Mouse (Mus musculus) neural tube, embryonic 14.5 days (tissue): Measurements from ENCODE around the gene Znrd1as. TPM values are rescaled to one million over a fixed set of nuclear protein-coding genes. Genes with fewer than 3 reads are reported as not detected.

Source experiments
- ATAC-seq: fragments of 200-750 bp; cut with Nextera tagmentation; 2 replicates; pipeline ENCODE4 v1.8.0; 2017; ENCODE audit warnings: low read depth, mild to moderate bottlenecking, moderate TSS enrichment, moderate library complexity
- H3K27ac ChIP-seq: fragments of 300-500 bp; sonication (generic); 2 replicates; pipeline ENCODE4 v1.5.1; 2014; ENCODE audit warnings: low read depth, mild to moderate bottlenecking, control low read depth, low read length, moderate library complexity, mixed read lengths
- H3K27me3 ChIP-seq: fragments of 300-500 bp; sonication (generic); 2 replicates; pipeline ENCODE4 v1.6.1; 2014; ENCODE audit warnings: low read length; ENCODE audit not compliant: control insufficient read depth, insufficient read depth
- H3K36me3 ChIP-seq: fragments of 300-500 bp; sonication (generic); 2 replicates; pipeline ENCODE4 v1.6.1; 2014; ENCODE audit warnings: low read length, mixed read lengths; ENCODE audit not compliant: control insufficient read depth, insufficient read depth
- H3K4me1 ChIP-seq: fragments of 300-500 bp; sonication (generic); 2 replicates; pipeline ENCODE4 v1.6.1; 2014; ENCODE audit warnings: low read length; ENCODE audit not compliant: control insufficient read depth, insufficient read depth
- H3K4me2 ChIP-seq: fragments of 300-500 bp; sonication (generic); 2 replicates; pipeline ENCODE4 v1.6.1; 2014; ENCODE audit warnings: mild to moderate bottlenecking, low read depth, low read length, control low read depth
- H3K4me3 ChIP-seq: fragments of 300-500 bp; sonication (generic); 2 replicates; pipeline ENCODE4 v1.5.1; 2014; ENCODE audit warnings: low read depth, low read length, control low read depth, mixed read lengths
- H3K9ac ChIP-seq: fragments of 300-500 bp; sonication (generic); replicated peaks from 2 replicates; pipeline ENCODE4 v1.6.1; 2014; ENCODE audit warnings: low read depth, mild to moderate bottlenecking, control low read depth, low read length, mixed read lengths
- H3K9me3 ChIP-seq: fragments of 300-500 bp; sonication (generic); 2 replicates; pipeline ENCODE4 v1.6.1; 2016; ENCODE audit warnings: low read length; ENCODE audit not compliant: control insufficient read depth
- WGBS: fragments of 180-500 bp; shearing (Covaris S2); extraction: QIAGEN DNeasy Blood & Tissue Kit; methylation state at CpG from one replicate; pipeline ENCODE4 v1.1.7; 2014; 5-methylcytosine and 5-hydroxymethylcytosine counted together
- polyA plus RNA-seq: library from polyadenylated mRNA; unstranded; fragments of >200 nt; fragmentation: Nextera tagmentation; extraction: Ambion mirVana; gene quantifications from 2 replicates; pipeline ENCODE4 v1.2.1, GENCODE M21; 2014

The Znrd1as gene
- 4.6 and 4.8 TPM in 2 replicates for polyA plus RNA-seq

DNA sequence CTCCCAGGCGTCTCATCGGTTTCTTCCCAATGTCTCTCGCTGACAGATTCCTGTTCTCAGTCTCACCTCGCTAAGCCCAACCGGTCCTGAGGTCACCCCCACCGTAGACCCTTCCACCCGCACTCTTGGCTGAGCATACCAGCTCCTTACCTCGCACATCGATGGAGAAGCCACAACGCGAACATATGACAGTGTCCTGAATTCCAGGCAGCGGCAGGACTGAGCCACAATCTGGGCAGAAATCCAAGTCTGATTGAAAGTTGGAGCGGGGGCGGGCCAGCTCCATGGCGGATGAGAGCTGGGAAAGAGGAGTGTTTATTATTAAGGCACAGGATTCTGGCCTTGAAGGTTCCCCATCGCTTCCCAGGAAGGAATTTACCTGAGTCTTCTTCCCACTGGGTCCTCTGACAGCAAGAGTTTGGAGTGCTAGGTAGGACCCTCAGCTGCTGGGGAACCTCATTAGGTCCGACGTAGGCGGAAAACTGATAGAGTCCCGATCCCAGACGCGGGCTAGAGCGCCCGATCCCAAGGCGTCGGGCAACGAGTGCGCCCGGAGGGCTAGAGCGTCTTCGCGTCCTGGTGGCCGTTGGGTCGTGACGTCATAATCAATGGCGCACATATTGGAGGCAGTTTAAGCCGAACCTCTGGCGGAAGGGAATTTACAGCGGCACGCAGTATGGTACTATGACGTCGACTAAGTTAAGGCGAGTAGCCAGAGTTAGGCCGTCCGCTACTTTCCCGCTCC lies at the start of gene Znrd1as, which contains the start of gene Znrd1:
Gene Znrd1as (plus strand): TSS at position 594 of the 745 bp plus-strand sequence.
Gene Znrd1 (minus strand): TSS at position 561 of the 745 bp plus-strand sequence.
- Histone ChIP-seq H3K36me3 (no peaks in the 10 kb centered on the region; the same call in 1 of the 2 replicates), H3K27ac (peak within 1 kb of the TSS; percentile 75), H3K27me3 (no peaks in the 10 kb centered on the region), H3K4me1 (peaks cover 12% of the 10 kb centered on the region; the same call in 1 of the 2 replicates), H3K4me3 (peak within 1 kb of the TSS; percentile 65), H3K9ac (peak within 1 kb of the TSS; percentile 68), H3K4me2 (peak within 1 kb of the TSS; percentile 75), H3K9me3 (no peaks in the 10 kb centered on the region)
- ATAC-seq, result peak; percentile 98
- WGBS, result under 1% methylated on average over 46 of the region's 46 CpGs

DNA sequence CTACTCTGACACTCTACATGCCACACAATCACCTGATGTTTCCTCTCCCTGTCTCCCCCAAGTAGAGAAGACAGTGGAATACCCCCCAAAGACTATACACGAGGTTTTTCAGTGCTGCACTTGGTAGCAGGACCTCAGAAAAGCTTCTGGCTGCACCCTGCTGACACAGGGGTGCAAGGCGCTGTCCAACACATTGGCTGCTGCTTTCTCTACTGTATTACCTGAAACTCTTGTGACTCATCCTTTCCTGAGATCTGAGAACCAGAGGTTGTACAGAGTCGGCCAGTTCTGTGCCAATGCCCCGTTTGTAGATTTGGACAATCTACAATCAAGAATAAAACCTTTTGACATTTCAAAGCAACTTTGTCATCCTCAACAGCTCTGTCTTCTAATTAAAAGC lies 48.6 kb upstream of the Znrd1as start:
- H3K9ac ChIP-seq, result no peak overlapping the region
- no peaks in the 10 kb centered on the region for H3K9me3 ChIP-seq
- H3K4me2 ChIP-seq, result no peak overlapping the region
- no peaks in the 10 kb centered on the region for H3K36me3 ChIP-seq
- no peaks in the 10 kb centered on the region for H3K4me1 ChIP-seq
- WGBS, result 65% methylated on average over 4 of the region's 4 CpGs
- H3K4me3 ChIP-seq, result no peak overlapping the region
- no peak overlapping the region for H3K27ac ChIP-seq
- ATAC-seq, result no peak
- no peaks in the 10 kb centered on the region for H3K27me3 ChIP-seq

DNA sequence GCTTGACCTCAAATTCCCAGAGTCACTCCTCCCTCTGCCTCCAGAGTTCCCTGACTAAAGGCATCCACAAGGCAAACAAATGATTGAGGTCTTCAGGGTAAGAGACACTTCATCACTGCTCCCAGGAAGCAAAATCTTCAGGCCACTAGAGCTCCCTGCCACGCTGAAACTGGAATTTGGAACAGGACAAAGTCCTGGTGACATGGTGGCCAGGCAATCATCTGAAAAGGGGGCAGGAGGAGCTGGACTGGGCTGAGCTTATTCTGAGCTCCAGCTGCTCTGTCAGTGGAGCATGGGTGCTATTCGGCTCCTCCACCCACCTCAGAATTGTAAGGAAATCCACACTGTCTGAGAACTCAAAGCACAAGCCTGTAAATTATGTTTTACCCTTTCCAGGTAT lies 46.4 kb upstream of the Znrd1as start:
- H3K4me1 ChIP-seq, result no peaks in the 10 kb centered on the region
- H3K9me3 ChIP-seq, result no peaks in the 10 kb centered on the region
- no peak overlapping the region for H3K9ac ChIP-seq
- no peaks in the 10 kb centered on the region for H3K27me3 ChIP-seq
- H3K4me2 ChIP-seq, result no peak overlapping the region
- 80% methylated on average over 2 of the region's 2 CpGs for WGBS
- no peaks in the 10 kb centered on the region for H3K36me3 ChIP-seq
- no peak overlapping the region for H3K4me3 ChIP-seq
- no peak for ATAC-seq
- no peak overlapping the region for H3K27ac ChIP-seq

DNA sequence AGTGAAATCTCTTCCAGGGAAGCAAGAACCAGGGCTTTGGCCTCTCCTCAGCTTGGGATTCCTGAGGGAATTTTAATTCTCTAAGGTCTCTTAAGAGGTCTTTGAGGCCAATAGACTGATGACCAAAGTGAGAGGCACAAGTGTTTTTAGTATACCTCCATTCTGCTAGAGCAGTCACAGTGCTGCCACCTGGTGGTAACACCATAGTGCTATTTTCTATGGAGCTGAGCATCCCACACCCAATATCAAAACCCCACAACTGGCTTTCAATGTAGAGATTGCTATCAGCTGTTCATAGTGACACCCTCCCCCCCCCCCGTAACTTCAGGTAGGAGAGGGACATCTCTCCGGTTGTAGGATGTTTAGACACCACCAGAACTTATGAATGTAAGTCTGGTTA lies 44.3 kb upstream of the Znrd1as start:
- no peak overlapping the region for H3K27ac ChIP-seq
- ATAC-seq, result 0 out of 2 replicates have a peak, but pooled peaks have one; percentile 51
- no peak overlapping the region for H3K4me3 ChIP-seq
- H3K9ac ChIP-seq, result no peak overlapping the region
- no peaks in the 10 kb centered on the region for H3K36me3 ChIP-seq
- no peak overlapping the region for H3K4me2 ChIP-seq
- 18% methylated on average over 2 of the region's 2 CpGs for WGBS
- H3K4me1 ChIP-seq, result no peaks in the 10 kb centered on the region
- H3K9me3 ChIP-seq, result no peaks in the 10 kb centered on the region
- H3K27me3 ChIP-seq, result no peaks in the 10 kb centered on the region

DNA sequence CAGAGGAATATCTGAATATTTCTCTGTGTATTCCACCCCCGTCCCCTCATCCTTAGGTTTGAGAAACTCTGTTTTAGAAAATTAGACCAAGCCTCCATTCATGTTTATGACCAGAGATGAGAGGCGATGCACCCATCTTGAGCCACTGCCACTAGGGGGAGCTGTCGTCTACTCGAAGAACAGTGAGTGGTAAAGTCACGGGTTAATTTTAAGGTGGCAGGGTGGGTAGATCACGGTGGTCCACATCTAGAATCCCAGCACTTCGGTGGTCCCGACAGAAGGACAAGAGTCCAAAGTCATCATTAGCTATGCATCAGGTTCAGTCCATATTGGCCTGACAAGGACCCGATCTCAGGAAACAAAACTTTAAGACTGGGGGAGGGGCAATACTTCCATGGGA lies 43.3 kb upstream of the Znrd1as start:
- Histone ChIP-seq H3K4me2 (no peak overlapping the region), H3K27ac (no peak overlapping the region), H3K36me3 (no peaks in the 10 kb centered on the region), H3K9me3 (no peaks in the 10 kb centered on the region), H3K9ac (no peak overlapping the region), H3K4me3 (no peak overlapping the region), H3K4me1 (no peaks in the 10 kb centered on the region), H3K27me3 (no peaks in the 10 kb centered on the region)
- WGBS, result 16% methylated on average over 9 of the region's 9 CpGs
- no peak for ATAC-seq

DNA sequence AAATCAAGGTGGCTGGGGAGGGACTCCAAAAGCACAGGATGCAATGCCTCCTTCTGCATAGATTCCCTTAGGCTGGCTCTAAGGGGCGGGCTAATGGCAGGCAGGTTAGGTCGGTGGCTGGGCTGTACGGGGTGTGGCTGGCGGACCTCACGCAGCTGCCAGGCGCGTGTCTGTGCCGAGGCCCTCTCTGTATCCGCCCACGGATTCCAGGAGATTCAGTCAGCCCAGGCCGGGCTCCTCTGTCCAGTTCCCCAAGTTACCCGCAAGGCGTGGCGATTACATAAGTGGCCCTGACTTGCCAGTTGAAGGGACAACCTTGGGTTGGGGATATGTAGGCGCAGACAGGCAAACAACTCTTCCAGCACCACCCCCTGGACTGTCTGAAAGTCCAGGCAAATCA lies 38.2 kb upstream of the Znrd1as start:
- H3K27me3 ChIP-seq, result no peaks in the 10 kb centered on the region
- no peaks in the 10 kb centered on the region for H3K9me3 ChIP-seq
- no peak for ATAC-seq
- H3K27ac ChIP-seq, result no peak overlapping the region
- H3K4me1 ChIP-seq, result no peaks in the 10 kb centered on the region
- H3K9ac ChIP-seq, result no peak overlapping the region
- no peaks in the 10 kb centered on the region for H3K36me3 ChIP-seq
- H3K4me2 ChIP-seq, result no peak overlapping the region
- 54% methylated on average over 15 of the region's 15 CpGs for WGBS
- no peak overlapping the region for H3K4me3 ChIP-seq

DNA sequence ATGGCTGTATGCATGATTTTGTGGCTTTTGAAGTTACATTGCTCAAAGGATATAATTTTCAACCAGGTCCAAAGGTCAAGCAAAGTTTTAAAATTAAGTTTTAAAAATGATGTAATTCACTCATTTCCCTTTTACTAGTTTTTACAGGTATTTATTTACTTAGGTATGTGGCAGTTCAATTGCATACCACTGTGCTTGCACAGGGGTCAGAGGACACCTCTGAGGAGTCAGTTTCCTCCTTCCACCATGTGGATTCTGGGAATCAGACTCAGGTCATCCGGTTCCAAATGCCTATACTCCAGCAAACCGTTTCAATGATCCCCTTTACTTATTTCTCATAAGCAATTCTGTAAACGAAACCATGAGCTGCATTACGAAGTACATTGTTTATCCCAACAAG lies 35.7 kb upstream of the Znrd1as start:
- WGBS, result 92% methylated on average over 4 of the region's 4 CpGs
- Histone ChIP-seq H3K4me3 (no peak overlapping the region), H3K4me2 (no peak overlapping the region), H3K36me3 (no peaks in the 10 kb centered on the region), H3K27me3 (no peaks in the 10 kb centered on the region), H3K27ac (no peak overlapping the region), H3K9ac (no peak overlapping the region), H3K9me3 (no peaks in the 10 kb centered on the region), H3K4me1 (no peaks in the 10 kb centered on the region)
- no peak for ATAC-seq

DNA sequence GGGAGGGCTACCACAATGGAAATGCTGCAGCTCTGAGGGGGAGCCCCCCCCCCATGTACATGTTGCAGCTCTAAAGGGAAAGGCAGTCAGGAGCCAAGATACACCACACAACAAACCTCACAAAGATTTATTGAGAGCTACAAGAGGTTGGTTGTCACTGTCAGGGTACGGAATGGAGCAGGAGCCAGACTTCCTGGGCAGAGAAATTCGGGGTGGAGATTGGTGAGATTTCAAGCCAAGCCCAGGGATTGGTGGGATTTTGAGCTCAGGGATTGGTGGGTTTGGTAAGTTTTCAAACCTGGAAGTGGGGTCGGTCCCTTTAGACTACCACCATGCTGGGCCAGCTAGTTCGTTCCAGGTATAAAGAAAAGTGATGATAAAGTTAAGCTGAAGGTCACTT lies 34.9 kb upstream of the Znrd1as start:
- ATAC-seq, result no peak
- no peaks in the 10 kb centered on the region for H3K27me3 ChIP-seq
- no peak overlapping the region for H3K27ac ChIP-seq
- no peak overlapping the region for H3K4me3 ChIP-seq
- H3K4me1 ChIP-seq, result no peaks in the 10 kb centered on the region
- 63% methylated on average over 4 of the region's 4 CpGs for WGBS
- no peak overlapping the region for H3K9ac ChIP-seq
- no peaks in the 10 kb centered on the region for H3K36me3 ChIP-seq
- no peaks in the 10 kb centered on the region for H3K9me3 ChIP-seq
- H3K4me2 ChIP-seq, result no peak overlapping the region

DNA sequence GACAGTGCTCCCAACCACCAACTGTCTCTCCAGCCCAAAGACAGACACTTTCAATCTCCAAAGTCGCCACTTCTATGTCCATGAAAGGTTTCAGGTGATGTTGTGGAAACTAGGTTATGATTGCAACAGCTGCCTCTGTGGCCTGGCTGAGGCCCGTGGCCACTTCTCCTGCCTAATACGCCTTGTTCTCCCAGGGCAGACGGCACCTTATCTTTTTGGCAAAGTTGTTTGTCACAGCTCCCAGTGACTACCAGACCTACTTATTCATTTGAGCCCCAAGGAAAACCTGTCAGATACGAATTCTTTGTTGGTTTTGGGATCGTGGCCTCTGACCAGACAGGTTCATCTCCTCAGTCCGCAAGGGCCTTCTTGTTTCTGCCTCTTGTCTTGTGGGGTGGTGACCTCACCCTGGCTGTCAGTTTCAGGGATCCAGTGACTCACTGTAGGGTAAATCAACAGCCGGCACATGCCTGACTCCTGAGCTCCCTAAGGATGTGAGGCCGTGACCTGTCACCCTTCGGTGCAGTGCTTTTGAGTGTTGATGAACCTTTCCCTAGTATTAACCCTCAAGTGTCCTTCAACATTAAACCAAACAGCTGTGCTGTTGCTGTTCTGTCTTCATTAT lies 30.8 kb upstream of the Znrd1as start:
- no peak for ATAC-seq
- Histone ChIP-seq H3K36me3 (no peaks in the 10 kb centered on the region), H3K9ac (no peak overlapping the region), H3K27ac (no peak overlapping the region), H3K9me3 (no peaks in the 10 kb centered on the region), H3K4me3 (no peak overlapping the region), H3K4me2 (no peak overlapping the region), H3K4me1 (no peaks in the 10 kb centered on the region), H3K27me3 (no peaks in the 10 kb centered on the region)
- 65% methylated on average over 10 of the region's 10 CpGs for WGBS
